Comparison of ENCODE assay signal across 12 mouse cellular contexts in genomic region chr5:36317641-36318368, GRCm38 (mm10).
DNase-seq lines count a peak whose midpoint lies in the region; TF ChIP-seq lines count a peak whose summit lies in the region.
"Had no signal": no experiment of that assay in that cellular context is flagged by ENCODE, and none has a peak within 500 bp of the region (broad histone marks: within the 10 kb centered on the region; RNA-seq: fewer than 3 reads in every experiment).

No protein-coding gene starts in this region.

- no peak overlapping the region for H3K4me3 ChIP-seq in testis, adult 2 months (ENCODE audit: control insufficient read depth, low read depth, low read length)
- H3K4me3 ChIP-seq: embryonic facial prominence, embryonic 10.5 days; forebrain, embryonic 12.5 days; liver, embryonic 15.5 days; midbrain, embryonic 10.5 days had no signal

- peak; percentile 7 for DNase-seq in kidney, adult 9 months
- no peak for DNase-seq in kidney, postnatal 25 days
- DNase-seq in testis, postnatal 14 days (ENCODE audit: low spot score): no peak
- DNase-seq in embryo, embryonic 10.5 days (ENCODE audit: low spot score): peak; percentile 55
- peak; percentile 24 for DNase-seq in thymus, postnatal 25 days
- DNase-seq in adrenal gland, postnatal 4 days (ENCODE audit: low spot score in 2 of 2): no peak
- no peak for DNase-seq in heart, adult 18-20 months

- H3K36me3 ChIP-seq in testis, adult 2 months (ENCODE audit: control insufficient read depth, insufficient read depth, low read length): no peaks in the 10 kb centered on the region
- H3K36me3 ChIP-seq: embryonic facial prominence, embryonic 10.5 days; forebrain, embryonic 12.5 days; liver, embryonic 15.5 days; midbrain, embryonic 10.5 days had no signal

- H3K4me1 ChIP-seq in testis, adult 2 months (ENCODE audit: control insufficient read depth, insufficient read depth, low read length): peaks cover 27% of the 10 kb centered on the region
- H3K4me1 ChIP-seq: liver, embryonic 15.5 days had no signal

- peak; percentile 8; the same call in 1 of the 2 replicates for TF ChIP-seq CTCF in testis, adult 2 months (IDR thresholded peaks at IDR 0.05; ENCODE audit: control insufficient read depth, insufficient read depth, insufficient replicate concordance, low read depth, low read length)

- no peak for TF ChIP-seq POLR2A in testis, adult 2 months (IDR thresholded peaks at IDR 0.05; ENCODE audit: control insufficient read depth, low read depth, low read length)

- no peaks in the 10 kb centered on the region for H3K27me3 ChIP-seq in testis, adult 2 months (ENCODE audit: control insufficient read depth, insufficient read depth, low read length)
- H3K27me3 ChIP-seq: forebrain, embryonic 12.5 days; liver, embryonic 15.5 days had no signal

- H3K27ac ChIP-seq in testis, adult 2 months (ENCODE audit: control insufficient read depth, insufficient read depth, low read depth, low read length): no peak overlapping the region
- H3K27ac ChIP-seq: embryonic facial prominence, embryonic 10.5 days; forebrain, embryonic 12.5 days; liver, embryonic 15.5 days; midbrain, embryonic 10.5 days had no signal

Comparison
In these comparisons a context has a peak if more than half of its experiments do, and no peak if none do; other contexts are left out.
1. DNase-seq: peak in kidney, adult 9 months (single experiment), embryo, embryonic 10.5 days (single experiment) and thymus, postnatal 25 days (single experiment); none in kidney, postnatal 25 days (0 of 2), testis, postnatal 14 days (single experiment), adrenal gland, postnatal 4 days (0 of 2) and heart, adult 18-20 months (0 of 2).